Mouse (Mus musculus): ENCODE measurements around the gene Prdm2. TPM values are rescaled to one million over a fixed set of nuclear protein-coding genes. Genes with fewer than 3 reads are reported as not detected.

The Prdm2 gene
- polyA plus RNA-seq (2012; ENCODE audit: low replicate concordance): 20.1 and 27.0 TPM in 2 replicates

DNA sequence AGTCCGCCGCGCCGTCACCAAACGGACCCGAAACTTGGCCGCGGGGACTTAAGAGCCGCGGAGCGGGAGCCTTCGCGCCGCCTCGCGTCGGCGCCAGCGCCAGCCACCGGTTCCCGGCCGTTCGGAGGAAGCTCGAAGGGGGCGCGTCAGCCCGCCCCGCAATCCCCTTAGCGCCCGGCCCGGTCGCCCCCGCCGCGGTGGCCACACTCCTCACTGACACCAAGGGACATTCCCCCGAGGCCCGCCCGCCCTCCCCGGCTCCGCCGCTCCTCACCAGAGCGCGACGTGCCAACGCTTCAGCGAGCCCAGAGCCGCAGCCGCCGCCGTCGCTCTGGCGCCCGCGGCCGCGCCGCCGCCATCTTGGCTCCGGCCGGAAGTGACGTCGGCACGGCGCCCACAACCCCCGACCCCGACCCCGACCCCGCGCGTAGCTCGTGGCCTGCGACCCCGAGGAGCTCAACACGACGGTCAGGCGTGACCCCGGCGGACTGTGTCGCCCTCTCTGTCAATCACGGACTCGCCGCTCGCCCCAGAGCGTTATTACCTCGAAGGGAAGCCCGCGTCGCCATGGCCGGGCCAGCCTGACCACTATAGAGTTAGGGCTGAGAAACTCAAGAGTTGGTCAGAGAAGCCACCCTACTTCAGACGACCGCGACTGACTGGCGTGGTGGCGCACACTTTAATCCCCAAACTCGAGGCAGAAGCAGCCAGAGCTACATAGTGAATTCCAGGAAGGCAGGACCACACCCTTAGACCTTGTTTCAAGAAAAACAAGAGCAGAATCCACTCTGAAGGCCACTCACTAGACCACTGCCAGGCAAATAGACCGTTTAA is at the start of gene Prdm2:
Gene Prdm2 (minus strand): TSS at position 655 of the 834 bp plus-strand sequence.

Other genes with a start within 250 kb of the Prdm2 start
- gene Pdpn, start 86.6 kb upstream of the Prdm2 start, polyA plus RNA-seq (2012; ENCODE audit: low replicate concordance): not detected in 2 replicates
- not detected in 2 replicates for gene Lrrc38, start 136.8 kb upstream of the Prdm2 start, polyA plus RNA-seq (2012; ENCODE audit: low replicate concordance)
- gene Pramel1, start 181.4 kb upstream of the Prdm2 start, polyA plus RNA-seq (2012; ENCODE audit: low replicate concordance): not detected in 2 replicates
- 1.0 and 1.9 TPM in 2 replicates for gene Pramef8, start 199.4 kb upstream of the Prdm2 start, polyA plus RNA-seq (2012; ENCODE audit: low replicate concordance)
- not detected in 2 replicates for gene Oog4, start 237.3 kb upstream of the Prdm2 start, polyA plus RNA-seq (2012; ENCODE audit: low replicate concordance)